Mouse (Mus musculus): ENCODE results near the gene Rpl3.

DNA sequence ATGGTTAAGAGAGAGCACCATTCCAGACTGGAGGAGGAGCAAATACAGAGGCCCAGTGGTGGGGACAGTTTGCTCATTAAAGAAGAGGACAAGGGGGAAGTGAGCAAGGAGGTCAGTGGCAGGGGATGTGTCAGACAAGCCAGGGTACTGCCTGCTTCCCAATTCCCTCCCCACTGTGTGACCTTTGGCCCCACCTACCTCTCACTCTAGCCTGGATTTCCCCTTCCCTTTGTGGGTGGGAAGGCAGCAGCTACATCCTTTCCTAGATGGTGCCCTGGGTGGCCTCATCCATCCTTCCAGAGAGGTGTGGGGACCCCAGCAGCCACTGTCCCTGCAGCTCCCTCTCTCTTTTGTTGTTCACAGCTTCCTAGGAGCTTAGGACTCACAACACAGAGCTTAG lies 56.8 kb downstream of the Rpl3 start:
- TF ChIP-seq CTCF (IDR thresholded peaks at IDR 0.05; ENCODE audit: low read depth, low read length) (no peak), EP300 (IDR thresholded peaks at IDR 0.05; ENCODE audit: insufficient read depth, low read depth, low read length) (no peak), POLR2A (IDR thresholded peaks at IDR 0.05; ENCODE audit: insufficient read depth, low read length) (no peak)

All from ES-Bruce4 (cell line).